28 mouse cellular contexts compared by ENCODE assay signal in genomic region chr1:84947390-84947789, GRCm38 (mm10). TPM values are rescaled to one million over a fixed set of nuclear protein-coding genes. Genes with fewer than 3 reads are reported as not detected.
DNase-seq lines count a peak whose midpoint lies in the region; ATAC-seq and TF ChIP-seq lines count a peak whose summit lies in the region.
"Had no signal": no experiment of that assay in that cellular context is flagged by ENCODE, and none has a peak within 500 bp of the region (broad histone marks: within the 10 kb centered on the region; RNA-seq: fewer than 3 reads in every experiment).

No protein-coding gene starts in this region.

- H3K9ac ChIP-seq in midbrain, embryonic 11.5 days (ENCODE audit: low read length), result no peak overlapping the region
- no peak overlapping the region for H3K9ac ChIP-seq in midbrain, embryonic 13.5 days (replicated peaks)
- no peak overlapping the region for H3K9ac ChIP-seq in kidney, postnatal 0 days (ENCODE audit: low read depth, low read length)
- no peak overlapping the region for H3K9ac ChIP-seq in liver, postnatal 0 days (replicated peaks)
- H3K9ac ChIP-seq: intestine, embryonic 15.5 days; limb, embryonic 15.5 days; lung, embryonic 15.5 days; neural tube, embryonic 13.5 days had no signal

- no peaks in the 10 kb centered on the region for H3K36me3 ChIP-seq in midbrain, embryonic 11.5 days (ENCODE audit: control insufficient read depth, insufficient read depth, low read length)
- H3K36me3 ChIP-seq in midbrain, embryonic 13.5 days, result no peaks in the 10 kb centered on the region
- no peaks in the 10 kb centered on the region for H3K36me3 ChIP-seq in kidney, postnatal 0 days (ENCODE audit: insufficient read depth, low read length)
- no peaks in the 10 kb centered on the region for H3K36me3 ChIP-seq in liver, postnatal 0 days (replicated peaks; ENCODE audit: insufficient read depth, low read length)
- H3K36me3 ChIP-seq: hindbrain, embryonic 10.5 days; intestine, embryonic 15.5 days; limb, embryonic 15.5 days; lung, embryonic 15.5 days; neural tube, embryonic 13.5 days had no signal

- DNase-seq in midbrain, embryonic 11.5 days (ENCODE audit: low spot score, missing footprints), result peak; percentile 57
- DNase-seq in kidney, adult 8-10 months, result peak; percentile 75 to 90
- DNase-seq in kidney, postnatal 0 days (ENCODE audit: low spot score), result no peak
- DNase-seq in liver, postnatal 0 days, result no peak
- DNase-seq in layer of hippocampus, postnatal 36 days, result no peak
- no peak for DNase-seq in layer of hippocampus, postnatal 10 days (ENCODE audit: low spot score in 2 of 2)
- DNase-seq: adrenal gland, postnatal 14 days; cerebellum, adult 8-10 months; cerebellum, postnatal 36 days; left cerebral cortex, postnatal 4 days; retina, postnatal 1 day; right cerebral cortex, postnatal 25 days; spleen, adult 18-20 months had no signal

- no peak overlapping the region for H3K4me3 ChIP-seq in midbrain, embryonic 11.5 days (ENCODE audit: low read depth, low read length)
- H3K4me3 ChIP-seq in midbrain, embryonic 13.5 days (replicated peaks), result no peak overlapping the region
- no peak overlapping the region for H3K4me3 ChIP-seq in kidney, postnatal 0 days (replicated peaks; ENCODE audit: low read depth, low read length)
- H3K4me3 ChIP-seq in liver, postnatal 0 days (ENCODE audit: low read depth, low read length), result no peak overlapping the region
- H3K4me3 ChIP-seq: hindbrain, embryonic 10.5 days; intestine, embryonic 15.5 days; limb, embryonic 15.5 days; lung, embryonic 15.5 days; myocyte; neural tube, embryonic 13.5 days had no signal

- no peak overlapping the region for H3K4me2 ChIP-seq in midbrain, embryonic 11.5 days
- no peak overlapping the region for H3K4me2 ChIP-seq in midbrain, embryonic 13.5 days (replicated peaks)
- no peak overlapping the region for H3K4me2 ChIP-seq in kidney, postnatal 0 days (ENCODE audit: low read length)
- H3K4me2 ChIP-seq in liver, postnatal 0 days (ENCODE audit: low read depth, low read length), result no peak overlapping the region
- H3K4me2 ChIP-seq: heart, embryonic 11.5 days; intestine, embryonic 15.5 days; limb, embryonic 15.5 days; lung, embryonic 15.5 days; neural tube, embryonic 13.5 days had no signal

- TF ChIP-seq CTCF in kidney, postnatal 0 days (IDR thresholded peaks at IDR 0.05; ENCODE audit: low read depth), result no peak
- TF ChIP-seq CTCF in liver, postnatal 0 days (IDR thresholded peaks at IDR 0.05; ENCODE audit: low read depth), result no peak

- H3K27me3 ChIP-seq in midbrain, embryonic 11.5 days (ENCODE audit: control insufficient read depth, insufficient read depth, low read length), result no peaks in the 10 kb centered on the region
- no peaks in the 10 kb centered on the region for H3K27me3 ChIP-seq in midbrain, embryonic 13.5 days
- H3K27me3 ChIP-seq in kidney, postnatal 0 days (ENCODE audit: insufficient read depth, low read length), result no peaks in the 10 kb centered on the region
- H3K27me3 ChIP-seq in liver, postnatal 0 days (ENCODE audit: insufficient read depth, low read length), result no peaks in the 10 kb centered on the region
- H3K27me3 ChIP-seq: intestine, embryonic 15.5 days; limb, embryonic 15.5 days; lung, embryonic 15.5 days; neural tube, embryonic 13.5 days had no signal

- no peak for ATAC-seq in midbrain, embryonic 11.5 days (ENCODE audit: low FRiP score)
- ATAC-seq in midbrain, embryonic 13.5 days, result no peak
- ATAC-seq in kidney, postnatal 0 days (replicated peaks; ENCODE audit: low FRiP score, low read depth), result peak; percentile 89
- ATAC-seq in liver, postnatal 0 days, result peak; percentile 68; the same call in 1 of the 2 replicates
- ATAC-seq: forebrain, embryonic 14.5 days; hindbrain, embryonic 16.5 days; intestine, embryonic 15.5 days; midbrain, embryonic 16.5 days had no signal

- 61% methylated on average over 2 of the region's 2 CpGs for WGBS in midbrain, embryonic 11.5 days
- 65% methylated on average over 2 of the region's 2 CpGs for WGBS in midbrain, embryonic 13.5 days
- 73% methylated on average over 2 of the region's 2 CpGs for WGBS in kidney, postnatal 0 days
- WGBS in liver, postnatal 0 days (ENCODE audit: insufficient replicate concordance), result 53% methylated on average over 2 of the region's 2 CpGs

- no peaks in the 10 kb centered on the region for H3K9me3 ChIP-seq in midbrain, embryonic 11.5 days (ENCODE audit: control insufficient read depth, low read length)
- no peaks in the 10 kb centered on the region for H3K9me3 ChIP-seq in midbrain, embryonic 13.5 days
- H3K9me3 ChIP-seq in kidney, postnatal 0 days (replicated peaks; ENCODE audit: low read length), result no peaks in the 10 kb centered on the region
- H3K9me3 ChIP-seq in liver, postnatal 0 days (ENCODE audit: low read length), result no peaks in the 10 kb centered on the region
- H3K9me3 ChIP-seq: hindbrain, embryonic 10.5 days; intestine, embryonic 15.5 days; limb, embryonic 15.5 days; lung, embryonic 15.5 days; neural tube, embryonic 13.5 days had no signal

- no peak overlapping the region for H3K27ac ChIP-seq in midbrain, embryonic 11.5 days (ENCODE audit: low read depth, low read length)
- H3K27ac ChIP-seq in midbrain, embryonic 13.5 days, result no peak overlapping the region
- no peak overlapping the region for H3K27ac ChIP-seq in kidney, postnatal 0 days
- H3K27ac ChIP-seq in liver, postnatal 0 days (ENCODE audit: low read depth), result no peak overlapping the region
- H3K27ac ChIP-seq: hindbrain, embryonic 10.5 days; intestine, embryonic 15.5 days; limb, embryonic 15.5 days; lung, embryonic 15.5 days; neural tube, embryonic 13.5 days had no signal

- no peaks in the 10 kb centered on the region for H3K4me1 ChIP-seq in midbrain, embryonic 11.5 days (ENCODE audit: control insufficient read depth, insufficient read depth, low read length)
- H3K4me1 ChIP-seq in midbrain, embryonic 13.5 days (replicated peaks), result no peaks in the 10 kb centered on the region
- no peaks in the 10 kb centered on the region for H3K4me1 ChIP-seq in kidney, postnatal 0 days (replicated peaks; ENCODE audit: insufficient read depth, low read length)
- no peaks in the 10 kb centered on the region for H3K4me1 ChIP-seq in liver, postnatal 0 days (ENCODE audit: insufficient read depth)
- H3K4me1 ChIP-seq: hindbrain, embryonic 10.5 days; intestine, embryonic 15.5 days; limb, embryonic 15.5 days; lung, embryonic 15.5 days; neural tube, embryonic 13.5 days had no signal

- no peak for TF ChIP-seq EP300 in liver, postnatal 0 days (IDR thresholded peaks at IDR 0.05; ENCODE audit: low read depth)

RNA-seq across cellular contexts. Expression of gene Slc16a14, which starts 12.5 kb away (rescaled TPM):
- 4.7 and 4.8 TPM in 2 replicates for polyA plus RNA-seq in midbrain, embryonic 11.5 days (2014; fragmentation: Nextera tagmentation; extraction: Ambion mirVana)
- 18.9 and 20.6 TPM in 2 replicates for polyA plus RNA-seq in midbrain, embryonic 13.5 days (2015; fragmentation: Nextera tagmentation; extraction: Ambion mirVana)
- polyA plus RNA-seq in kidney, postnatal 0 days (2015; fragmentation: Nextera tagmentation; extraction: Ambion mirVana), result 0.33 and 0.45 TPM in 2 replicates
- 0.05 TPM in 1 of 2 replicates, not detected in the other for polyA plus RNA-seq in liver, postnatal 0 days (2015; fragmentation: Nextera tagmentation; extraction: Ambion mirVana)
- 10 to 100 TPM; 12.4 to 15.6 TPM for total RNA-seq in layer of hippocampus, postnatal 36 days (2021)
- total RNA-seq in layer of hippocampus, postnatal 10 days (2021), result 10 to 100 TPM; 27.7 to 39.1 TPM
- total RNA-seq: granulocyte monocyte progenitor cell, adult 5-6 weeks; megakaryocyte-erythroid progenitor cell, adult 5-6 weeks; MEL had no signal
- polyA plus RNA-seq: heart, postnatal 0 days had no signal

Comparison
In these comparisons a context has a peak if more than half of its experiments do, and no peak if none do; other contexts are left out.
1. DNase-seq: peak in midbrain, embryonic 11.5 days (single experiment) and kidney, adult 8-10 months (2 of 2); none in kidney, postnatal 0 days (single experiment), liver, postnatal 0 days (single experiment), layer of hippocampus, postnatal 36 days (0 of 2) and layer of hippocampus, postnatal 10 days (0 of 2).
2. ATAC-seq: peak in kidney, postnatal 0 days (single experiment) and liver, postnatal 0 days (single experiment); none in midbrain, embryonic 11.5 days (single experiment) and midbrain, embryonic 13.5 days (single experiment).